Mouse (Mus musculus) thymus, adult 2 months (tissue): ENCODE results near the gene Prss43.

Source experiments
- CTCF ChIP-seq: fragments of 200-500 bp; IDR thresholded peaks from 2 replicates; pipeline ENCODE4 v1.5.1; 2012; ENCODE audit warnings: mild to moderate bottlenecking, control low read depth, low read length, moderate library complexity, borderline replicate concordance; ENCODE audit not compliant: control insufficient read depth, poor library complexity, insufficient read depth; ENCODE audit errors: extremely low read depth
- POLR2A ChIP-seq: fragments of 200-500 bp; IDR thresholded peaks from 2 replicates; pipeline ENCODE4 v1.6.1; 2012; ENCODE audit warnings: mild to moderate bottlenecking, low read length, control low read depth, moderate library complexity; ENCODE audit not compliant: control insufficient read depth, poor library complexity, insufficient read depth; ENCODE audit errors: extremely low read depth

DNA sequence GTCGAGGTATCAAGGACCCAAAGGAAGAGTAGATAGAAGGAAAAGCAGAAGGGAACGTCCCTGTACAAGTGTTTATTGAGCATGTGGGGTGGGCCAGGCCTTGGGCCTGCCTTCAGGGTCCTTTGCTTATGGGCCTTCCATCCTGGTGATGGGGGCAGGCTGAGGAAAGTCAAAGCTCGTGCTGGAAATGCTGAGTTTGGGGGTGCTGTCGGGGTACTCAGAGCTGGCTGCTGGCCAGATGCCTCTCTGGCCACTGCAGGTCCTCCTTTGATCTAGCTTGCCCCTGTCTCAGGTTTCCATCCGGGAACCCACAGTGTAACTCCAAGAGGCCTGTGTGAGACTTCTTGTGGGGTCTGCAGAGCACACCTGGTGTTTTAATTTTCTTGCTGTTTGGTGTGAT lies 32.0 kb downstream of the Prss43 start:
- TF ChIP-seq CTCF (no peak), POLR2A (no peak)
